Comparison of ENCODE assay signal across 31 mouse cellular contexts in genomic region chr10:61597991-61598390, GRCm38 (mm10). TPM values are rescaled to one million over a fixed set of nuclear protein-coding genes. Genes with fewer than 3 reads are reported as not detected.
DNase-seq lines count a peak whose midpoint lies in the region; ATAC-seq and TF ChIP-seq lines count a peak whose summit lies in the region.
"Had no signal": no experiment of that assay in that cellular context is flagged by ENCODE, and none has a peak within 500 bp of the region (broad histone marks: within the 10 kb centered on the region; RNA-seq: fewer than 3 reads in every experiment).

No protein-coding gene starts in this region.

- no peak for TF ChIP-seq POLR2A in olfactory bulb, adult 2 months (IDR thresholded peaks at IDR 0.05; ENCODE audit: insufficient read depth, low read depth, low read length)

- no peak for ATAC-seq in embryonic facial prominence, embryonic 13.5 days (ENCODE audit: insufficient number of reproducible peaks, insufficient read depth, low FRiP score, low TSS enrichment, low read depth)
- ATAC-seq in midbrain, postnatal 0 days (ENCODE audit: low FRiP score) = no peak
- ATAC-seq: forebrain, embryonic 15.5 days; inflammation-experienced regulatory T-cells, adult 6 months had no signal

- H3K9ac ChIP-seq in embryonic facial prominence, embryonic 13.5 days = 0 out of 2 replicates have a peak overlapping the region, but pooled peaks have one; percentile 6
- no peak overlapping the region for H3K9ac ChIP-seq in midbrain, postnatal 0 days (replicated peaks; ENCODE audit: low read length, poor library complexity, severe bottlenecking)
- H3K9ac ChIP-seq: embryonic facial prominence, embryonic 12.5 days; forebrain, embryonic 15.5 days; heart, embryonic 12.5 days; hindbrain, embryonic 13.5 days; limb, embryonic 15.5 days; liver, embryonic 13.5 days had no signal

- no peak overlapping the region for H3K27ac ChIP-seq in embryonic facial prominence, embryonic 13.5 days
- H3K27ac ChIP-seq in embryonic facial prominence, embryonic 10.5 days (replicated peaks) = no peak overlapping the region
- H3K27ac ChIP-seq in olfactory bulb, adult 2 months (ENCODE audit: insufficient read depth, low read depth, low read length) = 0 out of 2 replicates have a peak overlapping the region, but pooled peaks have one; percentile 9
- no peak overlapping the region for H3K27ac ChIP-seq in midbrain, postnatal 0 days (ENCODE audit: low read depth, low read length)
- H3K27ac ChIP-seq: embryonic facial prominence, embryonic 12.5 days; forebrain, embryonic 10.5 days; forebrain, embryonic 15.5 days; heart, adult 2 months; hindbrain, embryonic 13.5 days; limb, embryonic 15.5 days; liver, embryonic 13.5 days had no signal

- peaks cover 47% of the 10 kb centered on the region for H3K27me3 ChIP-seq in embryonic facial prominence, embryonic 13.5 days
- peaks cover 57% of the 10 kb centered on the region for H3K27me3 ChIP-seq in embryonic facial prominence, embryonic 10.5 days (replicated peaks; ENCODE audit: low read depth, poor library complexity, severe bottlenecking)
- no peaks in the 10 kb centered on the region; the same call in 1 of the 2 replicates for H3K27me3 ChIP-seq in midbrain, postnatal 0 days (ENCODE audit: insufficient read depth, low read length)
- H3K27me3 ChIP-seq: CH12.LX had no signal

- H3K4me3 ChIP-seq in embryonic facial prominence, embryonic 13.5 days = no peak overlapping the region
- no peak overlapping the region for H3K4me3 ChIP-seq in embryonic facial prominence, embryonic 10.5 days
- H3K4me3 ChIP-seq in olfactory bulb, adult 2 months (ENCODE audit: insufficient read depth, low read depth, low read length) = no peak overlapping the region
- no peak overlapping the region for H3K4me3 ChIP-seq in midbrain, postnatal 0 days (ENCODE audit: low read depth, low read length)
- H3K4me3 ChIP-seq: embryonic facial prominence, embryonic 12.5 days; forebrain, embryonic 10.5 days; forebrain, embryonic 15.5 days; heart, adult 2 months; heart, embryonic 12.5 days; hindbrain, embryonic 13.5 days; limb, embryonic 15.5 days; liver, embryonic 13.5 days had no signal

- no peak overlapping the region for H3K4me2 ChIP-seq in embryonic facial prominence, embryonic 13.5 days
- H3K4me2 ChIP-seq in midbrain, postnatal 0 days (ENCODE audit: low read depth, low read length, poor library complexity, severe bottlenecking) = no peak overlapping the region
- H3K4me2 ChIP-seq: embryonic facial prominence, embryonic 12.5 days; forebrain, embryonic 15.5 days; heart, embryonic 12.5 days; hindbrain, embryonic 13.5 days; limb, embryonic 15.5 days; liver, embryonic 13.5 days had no signal

- WGBS in embryonic facial prominence, embryonic 13.5 days = 63% methylated on average over 7 of the region's 7 CpGs
- WGBS in embryonic facial prominence, embryonic 10.5 days = 79% methylated on average over 7 of the region's 7 CpGs
- 71% methylated on average over 7 of the region's 7 CpGs for WGBS in olfactory bulb, adult 2 months
- WGBS in midbrain, postnatal 0 days = 63% methylated on average over 7 of the region's 7 CpGs

- H3K9me3 ChIP-seq in embryonic facial prominence, embryonic 13.5 days = no peaks in the 10 kb centered on the region
- H3K9me3 ChIP-seq in embryonic facial prominence, embryonic 10.5 days = 0 out of 2 replicates have a peak, but pooled peaks cover 2% of the 10 kb centered on the region
- H3K9me3 ChIP-seq in midbrain, postnatal 0 days (ENCODE audit: low read length) = no peaks in the 10 kb centered on the region
- H3K9me3 ChIP-seq: embryonic facial prominence, embryonic 12.5 days; forebrain, embryonic 10.5 days; forebrain, embryonic 15.5 days; hindbrain, embryonic 13.5 days; limb, embryonic 15.5 days; liver, embryonic 13.5 days had no signal

- no peak for TF ChIP-seq CTCF in olfactory bulb, adult 2 months (IDR thresholded peaks at IDR 0.05; ENCODE audit: insufficient read depth, low read depth, low read length)
- TF ChIP-seq CTCF in midbrain, postnatal 0 days (IDR thresholded peaks at IDR 0.05) = no peak

- no peak for DNase-seq in embryonic facial prominence, embryonic 10.5 days (ENCODE audit: low spot score)
- DNase-seq in left cerebral cortex, adult 11 months (ENCODE audit: low spot score) = peak; percentile 7
- no peak for DNase-seq in left cerebral cortex, adult 8-10 months (ENCODE audit: low spot score in 2 of 2)
- peak; percentile 48 to 50 for DNase-seq in right cerebral cortex, postnatal 10 days (ENCODE audit: low spot score in 2 of 2)
- no peak for DNase-seq in right cerebral cortex, postnatal 4 days
- no peak for DNase-seq in midbrain, postnatal 0 days (ENCODE audit: low spot score)
- DNase-seq: adrenal gland, postnatal 10 days; cerebellum, adult 11 months; cerebellum, adult 9-10 months; cerebellum, postnatal 36 days; heart, adult 2 months; heart, postnatal 4 days; kidney, adult 11 months; kidney, postnatal 25 days; liver, embryonic 13.5 days; lung, adult 2 months; lung, postnatal 14 days; midbrain, embryonic 14.5 days; thymus, adult 2 months had no signal

- peaks cover 20% of the 10 kb centered on the region; the same call in 1 of the 2 replicates for H3K4me1 ChIP-seq in embryonic facial prominence, embryonic 13.5 days
- H3K4me1 ChIP-seq in embryonic facial prominence, embryonic 10.5 days = peaks cover 23% of the 10 kb centered on the region
- H3K4me1 ChIP-seq in olfactory bulb, adult 2 months (ENCODE audit: control insufficient read depth, insufficient read depth, low read length) = peaks cover 6% of the 10 kb centered on the region; the same call in 1 of the 2 replicates
- no peaks in the 10 kb centered on the region for H3K4me1 ChIP-seq in midbrain, postnatal 0 days (ENCODE audit: insufficient read depth, low read length)

- no peaks in the 10 kb centered on the region for H3K36me3 ChIP-seq in embryonic facial prominence, embryonic 13.5 days
- no peaks in the 10 kb centered on the region for H3K36me3 ChIP-seq in embryonic facial prominence, embryonic 10.5 days (replicated peaks)
- H3K36me3 ChIP-seq in midbrain, postnatal 0 days (ENCODE audit: insufficient read depth, low read length) = no peaks in the 10 kb centered on the region
- H3K36me3 ChIP-seq: embryonic facial prominence, embryonic 12.5 days; forebrain, embryonic 10.5 days; forebrain, embryonic 15.5 days; heart, embryonic 12.5 days; hindbrain, embryonic 13.5 days; limb, embryonic 15.5 days; liver, embryonic 13.5 days had no signal

RNA-seq across cellular contexts. Expression of gene Npffr1, which starts 2.7 kb away (rescaled TPM):
- polyA plus RNA-seq in embryonic facial prominence, embryonic 13.5 days (2015; fragmentation: Nextera tagmentation; extraction: Ambion mirVana) = 0.12 TPM in 1 of 2 replicates, not detected in the other
- polyA plus RNA-seq in embryonic facial prominence, embryonic 10.5 days (2016; fragmentation: Nextera tagmentation; extraction: Ambion mirVana) = 0.10 and 0.11 TPM in 2 replicates
- total RNA-seq in left cerebral cortex, adult 8-10 months (2022) = 1 to 10 TPM; 1.9 to 3.2 (median 2.9) TPM
- polyA plus RNA-seq in olfactory bulb, adult 2 months (2012; ENCODE audit: insufficient read depth, insufficient read length, low replicate concordance, missing spikeins) = 173,703 TPM in 1 of 2 replicates, not detected in the other
- total RNA-seq in midbrain, postnatal 0 days (2014; rRNA removed) = 5.4 and 5.8 TPM in 2 replicates
- polyA plus RNA-seq in midbrain, postnatal 0 days (2015; fragmentation: Nextera tagmentation; extraction: Ambion mirVana) = 3.2 and 3.4 TPM in 2 replicates
- total RNA-seq: CH12.LX; gastrocnemius, adult 8-10 months had no signal
- polyA plus RNA-seq: C2C12; embryonic facial prominence, embryonic 12.5 days; inflammation-experienced regulatory T-cells, adult 6 months had no signal

RNA-seq across cellular contexts. Expression of gene Ppa1, which starts 50.4 kb away (rescaled TPM):
- 194 and 195 TPM in 2 replicates for polyA plus RNA-seq in embryonic facial prominence, embryonic 13.5 days (2015; fragmentation: Nextera tagmentation; extraction: Ambion mirVana)
- 345 and 369 TPM in 2 replicates for polyA plus RNA-seq in embryonic facial prominence, embryonic 10.5 days (2016; fragmentation: Nextera tagmentation; extraction: Ambion mirVana)
- total RNA-seq in left cerebral cortex, adult 8-10 months (2022) = 100 to 1,000 TPM; 101 to 116 (median 111) TPM
- polyA plus RNA-seq in olfactory bulb, adult 2 months (2012; ENCODE audit: insufficient read depth, insufficient read length, low replicate concordance, missing spikeins) = not detected in 2 replicates
- 88.8 and 111 TPM in 2 replicates for total RNA-seq in midbrain, postnatal 0 days (2014; rRNA removed)
- 172 and 184 TPM in 2 replicates for polyA plus RNA-seq in midbrain, postnatal 0 days (2015; fragmentation: Nextera tagmentation; extraction: Ambion mirVana)

Comparison
In these comparisons a context has a peak if more than half of its experiments do, and no peak if none do; other contexts are left out.
1. DNase-seq: peak in left cerebral cortex, adult 11 months (single experiment) and right cerebral cortex, postnatal 10 days (2 of 2); none in embryonic facial prominence, embryonic 10.5 days (single experiment), left cerebral cortex, adult 8-10 months (0 of 2), right cerebral cortex, postnatal 4 days (single experiment) and midbrain, postnatal 0 days (single experiment).